Mouse (Mus musculus) CD8-positive naive resting alpha-beta T cell, adult 2 months (primary cell): ENCODE data around the gene Rgs3.

ENCODE experiments used
- DNase-seq, 2 experiments: peaks; one replicate each; pipeline ENCODE4 v3.0.0; 2022; ENCODE audit warnings: low read depth in 2 of 2, low spot score in 2 of 2

Rgs3 gene

DNA sequence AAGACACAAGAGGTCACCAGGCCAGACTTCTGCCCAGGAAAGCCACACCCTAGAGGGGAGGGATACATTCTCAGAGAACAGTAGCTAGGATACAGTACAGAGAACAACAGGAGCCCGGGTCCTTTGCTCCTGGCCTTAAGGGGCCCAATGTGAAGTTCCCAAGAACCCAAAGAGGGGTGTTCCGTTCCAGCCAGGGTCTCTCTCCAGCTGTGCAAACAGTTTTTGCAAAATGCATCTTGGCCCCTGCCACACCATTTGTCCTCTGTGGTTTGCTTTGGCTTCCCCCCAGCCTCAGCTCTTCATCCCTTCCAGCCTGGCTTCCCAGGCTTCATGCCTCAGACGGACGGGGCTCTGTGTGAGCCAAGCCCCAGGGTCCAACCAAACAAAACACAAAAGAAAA is 44.4 kb downstream of the Rgs3 start:
- DNase-seq, result no peak

GRCm38 (mm10) chr4:62605856-62606541 is 46.4 kb downstream of the Rgs3 start:
- DNase-seq, result no peak

GRCm38 (mm10) chr4:62606542-62606882 is 46.9 kb downstream of the Rgs3 start:
- no peak for DNase-seq

DNA sequence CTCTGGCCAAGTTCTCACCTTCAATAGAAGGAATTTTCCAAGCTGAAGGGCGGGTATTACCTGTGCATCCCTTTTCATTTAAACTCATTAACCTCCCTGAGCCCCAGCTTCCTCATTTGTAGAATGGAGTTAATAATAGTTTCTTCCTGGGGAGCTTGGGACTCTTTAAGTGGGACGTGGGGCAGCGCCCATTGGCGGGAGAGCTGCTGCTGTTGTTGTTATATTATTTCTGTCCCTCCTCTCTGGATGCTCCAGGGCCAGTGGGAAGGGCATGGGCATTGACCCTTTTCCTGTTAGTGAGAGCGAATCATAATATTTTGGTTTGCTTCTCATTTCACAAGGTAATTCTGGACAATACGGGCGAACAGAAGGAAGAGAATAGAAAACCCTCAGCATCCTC is 47.3 kb downstream of the Rgs3 start:
- no peak for DNase-seq

GRCm38 (mm10) chr4:62607345-62607744 is 47.7 kb downstream of the Rgs3 start:
- DNase-seq, result no peak

DNA sequence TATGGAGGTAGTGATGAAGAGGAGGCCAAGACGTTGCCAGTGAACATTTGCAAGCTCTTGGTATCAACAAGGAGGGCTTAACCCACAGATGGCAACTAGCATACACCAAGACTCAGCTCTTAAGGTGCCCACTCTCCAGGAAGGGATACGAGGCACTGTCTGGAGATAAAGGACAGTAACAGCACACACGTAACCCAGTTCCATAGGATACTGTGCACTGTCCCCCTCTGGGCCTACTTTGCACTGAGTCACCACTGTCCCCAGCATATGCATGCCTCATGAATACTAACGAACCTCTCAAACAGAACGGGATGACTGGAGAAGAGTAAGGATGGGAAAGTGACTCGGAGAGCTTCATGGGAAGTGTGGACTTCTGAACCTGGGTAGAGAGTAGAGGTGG is 48.2 kb downstream of the Rgs3 start:
- no peak for DNase-seq

GRCm38 (mm10) chr4:62609333-62609732 is 49.7 kb downstream of the Rgs3 start:
- no peak for DNase-seq

GRCm38 (mm10) chr4:62610142-62610675 is 50.6 kb downstream of the Rgs3 start:
- no peak for DNase-seq

- DNase-seq, result no peak
Observed at GRCm38 (mm10) chr4:62612601-62613501, 53.2 kb downstream of the Rgs3 start.

GRCm38 (mm10) chr4:62613646-62614365 is 54.2 kb downstream of the Rgs3 start:
- DNase-seq, result no peak

DNA sequence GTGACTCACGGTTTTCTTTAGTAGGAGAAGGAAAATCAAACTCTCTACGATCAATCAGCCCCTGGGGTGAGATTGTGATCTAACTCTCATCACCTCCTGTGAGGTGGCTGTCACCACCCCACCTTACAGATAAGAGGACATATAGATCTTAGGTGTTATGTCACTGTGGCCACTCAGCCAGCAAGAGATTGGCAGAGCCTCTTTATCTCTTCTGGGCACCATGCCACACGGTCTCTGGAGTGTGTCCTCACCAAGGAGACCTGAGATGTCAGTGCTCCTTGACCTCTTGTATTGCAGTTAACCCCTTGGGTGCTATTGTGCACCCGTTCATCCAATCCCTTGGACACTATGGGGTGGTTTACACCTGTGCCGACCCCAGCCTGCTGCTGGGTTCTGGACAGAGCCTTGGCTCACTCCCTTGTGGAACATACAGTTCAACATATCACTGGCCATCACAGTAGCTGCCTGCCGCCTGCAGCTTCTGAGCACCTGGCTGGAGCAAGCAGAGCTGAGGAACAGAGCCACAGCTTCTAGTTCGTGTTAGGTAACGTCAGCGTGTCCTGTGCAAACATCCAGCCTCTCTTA is 58.3 kb downstream of the Rgs3 start:
- peak; percentile 31 to 44 for DNase-seq

GRCm38 (mm10) chr4:62619232-62619964 is 59.8 kb downstream of the Rgs3 start:
- peak; percentile 42 to 58 for DNase-seq

GRCm38 (mm10) chr4:62619965-62620244 is 60.3 kb downstream of the Rgs3 start:
- no peak for DNase-seq

DNA sequence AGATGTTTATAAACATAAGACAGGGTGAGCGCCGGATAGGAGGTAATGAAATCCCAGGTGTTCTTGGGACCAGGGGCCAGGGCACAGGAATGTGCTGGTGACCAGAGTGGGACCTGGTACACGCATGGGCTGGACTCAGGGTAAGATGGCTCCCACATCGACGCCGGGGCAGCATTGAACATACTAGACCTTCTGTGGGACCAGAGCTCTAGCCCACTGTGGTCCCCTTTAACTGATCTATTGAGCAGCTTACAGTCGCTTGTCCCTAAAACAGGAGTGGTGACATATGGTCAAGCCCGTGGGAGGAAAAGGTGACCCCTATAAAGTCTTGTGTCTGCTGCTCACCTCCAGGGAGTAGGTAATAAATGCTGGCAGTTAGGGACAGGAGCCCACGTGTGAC is 61.5 kb downstream of the Rgs3 start:
- no peak for DNase-seq

- DNase-seq, result no peak
Observed at GRCm38 (mm10) chr4:62621880-62622675, 62.4 kb downstream of the Rgs3 start.

GRCm38 (mm10) chr4:62623251-62624015 is 63.8 kb downstream of the Rgs3 start:
- no peak for DNase-seq

DNA sequence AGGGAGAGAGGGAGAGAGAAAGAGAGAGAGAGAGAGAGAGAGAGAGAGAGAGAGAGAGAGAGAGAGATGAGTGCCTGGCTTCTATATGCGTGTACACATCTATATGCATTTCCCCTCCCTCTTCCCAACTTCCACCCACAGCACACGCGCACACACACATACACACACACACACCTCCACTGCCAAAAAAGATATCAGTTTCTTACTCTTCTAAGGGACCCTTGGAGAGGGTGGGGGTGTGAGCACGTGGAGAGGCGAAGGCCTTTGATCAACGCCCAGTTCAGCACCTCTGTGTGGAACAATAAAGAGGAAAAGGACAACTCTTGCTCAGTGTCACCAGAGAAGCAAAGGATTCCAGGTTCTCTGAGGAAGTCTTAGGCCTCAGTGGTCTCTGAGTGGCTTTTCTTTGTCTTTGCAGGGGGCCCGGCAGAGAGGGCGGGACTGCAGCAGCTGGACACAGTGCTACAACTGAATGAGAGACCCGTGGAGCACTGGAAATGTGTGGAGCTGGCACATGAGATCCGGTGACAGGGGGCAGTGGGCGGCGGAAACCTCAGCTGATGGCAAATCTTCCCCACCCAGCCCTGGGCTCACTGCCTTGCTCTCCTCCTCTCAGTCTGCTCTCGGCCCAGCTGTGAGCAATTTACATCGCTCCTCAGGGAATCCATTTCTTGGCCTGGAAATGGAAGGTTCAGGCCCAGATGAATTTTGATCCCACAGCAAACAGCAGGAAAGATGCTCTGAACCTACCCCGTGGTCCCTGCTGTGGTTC is 65.2 kb downstream of the Rgs3 start:
- DNase-seq, result no peak

DNA sequence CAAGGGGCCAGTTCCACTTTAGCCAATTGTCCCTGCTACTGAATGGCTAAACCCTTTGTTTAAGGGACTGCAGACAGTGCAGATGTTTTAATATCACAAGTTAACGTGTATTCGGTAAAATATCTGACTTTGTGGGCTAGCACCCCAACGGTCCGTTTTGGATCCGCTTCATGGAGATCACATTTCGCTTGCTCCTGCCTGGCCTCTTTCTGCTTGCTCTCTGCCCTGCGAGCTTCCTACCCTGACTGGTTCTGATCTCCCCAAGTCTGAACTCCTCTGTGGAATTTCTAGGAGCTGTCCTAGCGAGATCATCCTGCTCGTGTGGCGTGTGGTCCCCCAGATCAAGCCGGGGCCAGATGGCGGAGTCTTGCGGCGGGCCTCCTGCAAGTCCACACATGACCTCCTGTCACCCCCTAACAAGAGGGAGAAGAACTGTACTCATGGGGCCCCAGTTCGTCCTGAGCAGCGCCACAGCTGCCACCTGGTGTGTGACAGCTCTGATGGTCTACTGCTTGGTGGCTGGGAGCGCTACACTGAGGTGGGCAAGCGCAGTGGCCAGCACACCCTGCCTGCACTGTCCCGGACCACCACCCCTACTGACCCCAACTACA is 65.9 kb downstream of the Rgs3 start:
- DNase-seq, result no peak
